Mouse (Mus musculus) stomach, embryonic 16.5 days (tissue): Measurements from ENCODE around the gene Tmem221. TPM values are rescaled to one million over a fixed set of nuclear protein-coding genes. Genes with fewer than 3 reads are reported as not detected.
A peak's percentile ranks its signal among the peaks of the same experiment; 100 is the strongest.

ENCODE experiments used
- ATAC-seq: fragments of 200-750 bp; cut with Nextera tagmentation; 2 replicates; pipeline ENCODE4 v1.8.0; 2017; ENCODE audit warnings: moderate number of reproducible peaks, moderate TSS enrichment; ENCODE audit not compliant: insufficient read depth, low FRiP score
- H3K27ac ChIP-seq: fragments of 300-500 bp; sonication (generic); 2 replicates; pipeline ENCODE4 v1.5.1; 2014; ENCODE audit warnings: low read length
- H3K27me3 ChIP-seq: fragments of 300-500 bp; sonication (generic); 2 replicates; pipeline ENCODE4 v1.6.1; 2014; ENCODE audit warnings: low read length, control low read depth, mixed read lengths; ENCODE audit not compliant: control insufficient read depth, insufficient read depth
- H3K36me3 ChIP-seq: fragments of 300-500 bp; sonication (generic); 2 replicates; pipeline ENCODE4 v1.6.1; 2014; ENCODE audit warnings: low read length; ENCODE audit not compliant: control insufficient read depth, insufficient read depth
- H3K4me1 ChIP-seq: fragments of 300-500 bp; sonication (generic); 2 replicates; pipeline ENCODE4 v1.6.1; 2014; ENCODE audit warnings: low read length, control low read depth, mixed read lengths; ENCODE audit not compliant: control insufficient read depth, insufficient read depth
- H3K4me2 ChIP-seq: fragments of 300-500 bp; sonication (generic); 2 replicates; pipeline ENCODE4 v1.6.1; 2014; ENCODE audit warnings: low read depth, low read length, mixed read lengths
- H3K4me3 ChIP-seq: fragments of 300-500 bp; sonication (generic); replicated peaks from 2 replicates; pipeline ENCODE4 v1.5.1; 2014; ENCODE audit warnings: mild to moderate bottlenecking, low read length
- H3K9ac ChIP-seq: fragments of 300-500 bp; sonication (generic); 2 replicates; pipeline ENCODE4 v1.6.1; 2014; ENCODE audit warnings: low read length
- H3K9me3 ChIP-seq: fragments of 300-500 bp; sonication (generic); replicated peaks from 2 replicates; pipeline ENCODE4 v1.6.1; 2016; ENCODE audit warnings: low read length, control low read depth; ENCODE audit not compliant: control insufficient read depth
- WGBS: fragments of 180-500 bp; shearing (Covaris S2); extraction: QIAGEN DNeasy Blood & Tissue Kit; methylation state at CpG from one replicate; pipeline ENCODE4 v1.1.7; 2014; 5-methylcytosine and 5-hydroxymethylcytosine counted together
- polyA plus RNA-seq: library from polyadenylated mRNA; unstranded; fragments of >200 nt; fragmentation: Nextera tagmentation; extraction: Ambion mirVana; gene quantifications from 2 replicates; pipeline ENCODE4 v1.2.1, GENCODE M21; 2015

Gene Tmem221
- polyA plus RNA-seq, 1 experiment from 2014 or later, result 2.9 TPM

DNA sequence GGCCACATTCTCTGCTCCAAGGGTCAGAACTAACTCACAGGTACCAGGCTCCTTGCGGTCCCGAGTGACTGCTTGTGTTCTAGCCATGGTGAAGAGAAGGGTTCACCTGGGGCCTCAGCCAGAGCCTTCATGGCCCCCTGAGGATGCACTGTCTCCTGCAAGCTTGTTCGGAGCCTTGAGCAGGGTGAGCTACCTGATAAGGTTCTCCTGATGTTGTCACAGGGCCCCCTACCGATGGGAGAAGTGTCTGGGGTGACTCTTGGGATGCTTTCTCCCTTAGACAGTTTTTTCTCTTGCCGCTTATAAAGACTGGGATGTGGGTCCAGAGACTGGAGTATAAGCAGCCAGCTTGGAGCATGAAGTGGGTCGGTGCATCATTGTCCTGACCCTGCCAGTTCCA, 37.7 kb upstream of the Tmem221 start:
- WGBS, result 58% methylated on average over 6 of the region's 6 CpGs
- Histone ChIP-seq H3K36me3 (no peaks in the 10 kb centered on the region; the same call in 1 of the 2 replicates), H3K4me3 (no peak overlapping the region), H3K9me3 (no peaks in the 10 kb centered on the region), H3K4me1 (peaks cover 16% of the 10 kb centered on the region), H3K9ac (peak overlapping the region; percentile 46; the same call in 1 of the 2 replicates), H3K27me3 (peaks cover 6% of the 10 kb centered on the region; the same call in 1 of the 2 replicates), H3K4me2 (no peak overlapping the region), H3K27ac (no peak overlapping the region)
- no peak for ATAC-seq

GRCm38 (mm10) chr8:71595862-71596261, 37.2 kb upstream of the Tmem221 start:
- Histone ChIP-seq H3K27ac (no peak overlapping the region), H3K9me3 (no peaks in the 10 kb centered on the region), H3K27me3 (peaks cover 5% of the 10 kb centered on the region; the same call in 1 of the 2 replicates), H3K4me2 (peak overlapping the region; percentile 19; the same call in 1 of the 2 replicates), H3K9ac (peak overlapping the region; percentile 46), H3K4me1 (peaks cover 21% of the 10 kb centered on the region), H3K36me3 (no peaks in the 10 kb centered on the region; the same call in 1 of the 2 replicates), H3K4me3 (no peak overlapping the region)
- 5% methylated on average over 27 of the region's 27 CpGs for WGBS
- peak; percentile 17; the same call in 1 of the 2 replicates for ATAC-seq

DNA sequence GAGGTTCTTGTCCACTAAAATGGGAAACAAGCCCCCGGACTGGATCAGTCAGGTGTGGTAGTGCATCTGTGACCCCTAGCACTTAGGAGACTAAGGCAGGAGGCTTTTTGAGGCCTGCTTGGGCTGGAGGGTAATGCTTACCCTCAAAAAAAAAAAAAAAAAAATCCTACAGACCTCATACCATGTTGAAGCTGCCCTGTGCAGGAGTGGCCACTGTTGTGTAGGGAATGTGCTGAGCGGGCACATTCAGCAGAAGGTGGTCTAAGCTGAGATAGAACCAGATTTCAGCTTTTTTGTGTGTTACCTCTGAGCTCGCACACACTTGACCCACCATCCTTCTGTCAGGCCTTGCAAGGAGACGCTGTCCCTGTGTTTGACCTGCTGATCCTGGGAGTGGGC, 35.7 kb upstream of the Tmem221 start:
- Histone ChIP-seq H3K4me3 (no peak overlapping the region), H3K9ac (no peak overlapping the region), H3K9me3 (no peaks in the 10 kb centered on the region), H3K27me3 (no peaks in the 10 kb centered on the region), H3K36me3 (no peaks in the 10 kb centered on the region; the same call in 1 of the 2 replicates), H3K4me2 (no peak overlapping the region), H3K27ac (no peak overlapping the region), H3K4me1 (peaks cover 24% of the 10 kb centered on the region)
- 91% methylated on average over 4 of the region's 4 CpGs for WGBS
- ATAC-seq, result no peak

DNA sequence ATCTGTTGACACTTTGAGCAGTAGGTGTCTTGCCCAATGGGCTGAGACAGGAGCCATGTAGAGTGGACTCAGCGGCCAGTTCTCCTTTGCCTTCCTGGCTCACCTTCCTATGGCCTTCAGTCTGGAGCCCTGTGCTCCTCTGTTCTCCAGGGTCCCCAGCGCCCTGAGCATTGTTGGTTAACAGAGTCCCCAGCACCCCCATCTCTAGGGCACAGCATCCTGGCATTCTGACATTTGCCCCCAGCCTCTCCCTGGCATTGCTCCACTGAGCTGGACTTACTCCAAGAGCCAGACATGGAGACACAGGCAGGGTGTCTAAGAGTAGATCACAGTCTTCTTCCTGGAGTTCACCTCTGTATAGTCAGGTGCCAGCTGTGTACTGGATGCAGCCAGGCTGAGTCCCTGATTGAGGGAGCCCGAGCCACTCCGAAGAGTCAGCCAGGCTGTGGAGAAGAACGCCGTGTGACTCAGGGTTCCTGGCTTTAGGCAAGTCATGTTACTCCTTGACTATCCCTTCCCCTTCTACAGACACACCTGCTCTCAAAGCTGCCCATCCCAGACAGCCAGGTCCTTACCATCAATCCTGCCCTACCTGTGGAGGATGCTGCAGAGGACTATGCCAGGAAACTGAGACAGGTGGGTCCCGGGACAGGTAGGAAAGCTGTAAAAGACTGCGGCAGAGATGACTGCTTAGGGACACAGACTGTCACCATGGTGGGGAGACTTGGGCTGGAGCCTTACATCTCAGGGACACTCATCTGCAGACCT, 35.1 kb upstream of the Tmem221 start:
- Histone ChIP-seq H3K9ac (no peak overlapping the region), H3K4me2 (no peak overlapping the region), H3K27me3 (no peaks in the 10 kb centered on the region), H3K36me3 (no peaks in the 10 kb centered on the region; the same call in 1 of the 2 replicates), H3K27ac (no peak overlapping the region), H3K9me3 (no peaks in the 10 kb centered on the region), H3K4me1 (peaks cover 24% of the 10 kb centered on the region), H3K4me3 (no peak overlapping the region)
- no peak for ATAC-seq
- WGBS, result 92% methylated on average over 8 of the region's 8 CpGs

GRCm38 (mm10) chr8:71592374-71593170, 33.9 kb upstream of the Tmem221 start:
- WGBS, result 4% methylated on average over 60 of the region's 60 CpGs
- H3K27me3 ChIP-seq, result no peaks in the 10 kb centered on the region
- peak overlapping the region; percentile 68 for H3K4me2 ChIP-seq
- H3K4me1 ChIP-seq, result peaks cover 24% of the 10 kb centered on the region
- H3K27ac ChIP-seq, result peak overlapping the region; percentile 99
- no peaks in the 10 kb centered on the region for H3K9me3 ChIP-seq
- H3K36me3 ChIP-seq, result no peaks in the 10 kb centered on the region; the same call in 1 of the 2 replicates
- H3K4me3 ChIP-seq, result peak overlapping the region; percentile 94
- H3K9ac ChIP-seq, result peak overlapping the region; percentile 98
- ATAC-seq, result peak; percentile 71

- H3K4me2 ChIP-seq, result peak within 1 kb of the TSS; percentile 68
- WGBS, result under 1% methylated on average over 70 of the region's 71 CpGs
- peak; percentile 88 for ATAC-seq
- peak within 1 kb of the TSS; percentile 98 for H3K9ac ChIP-seq
- no peaks in the 10 kb centered on the region; the same call in 1 of the 2 replicates for H3K36me3 ChIP-seq
- peak within 1 kb of the TSS; percentile 99 for H3K27ac ChIP-seq
- no peaks in the 10 kb centered on the region for H3K9me3 ChIP-seq
- no peaks in the 10 kb centered on the region for H3K27me3 ChIP-seq
- peak within 1 kb of the TSS; percentile 94 for H3K4me3 ChIP-seq
- H3K4me1 ChIP-seq, result peaks cover 24% of the 10 kb centered on the region
Measured at GRCm38 (mm10) chr8:71591471-71592373, 33.1 kb upstream of the Tmem221 start, which contains the start of gene Pgls. Gene Pgls, plus strand, starts transcription at chr8:71592176.

- Histone ChIP-seq H3K27me3 (no peaks in the 10 kb centered on the region), H3K4me1 (peaks cover 24% of the 10 kb centered on the region), H3K9ac (peak overlapping the region; percentile 98), H3K36me3 (no peaks in the 10 kb centered on the region; the same call in 1 of the 2 replicates), H3K9me3 (no peaks in the 10 kb centered on the region), H3K4me2 (peak overlapping the region; percentile 68), H3K27ac (peak overlapping the region; percentile 99), H3K4me3 (peak overlapping the region; percentile 94)
- WGBS, result 17% methylated on average over 5 of the region's 5 CpGs
- ATAC-seq, result no peak
Measured at GRCm38 (mm10) chr8:71591017-71591416, 32.3 kb upstream of the Tmem221 start.

GRCm38 (mm10) chr8:71588762-71589161, 30.1 kb upstream of the Tmem221 start:
- no peak for ATAC-seq
- Histone ChIP-seq H3K27me3 (no peaks in the 10 kb centered on the region), H3K36me3 (peaks cover 5% of the 10 kb centered on the region), H3K4me1 (peaks cover 19% of the 10 kb centered on the region), H3K27ac (no peak overlapping the region), H3K9me3 (no peaks in the 10 kb centered on the region), H3K4me2 (no peak overlapping the region), H3K9ac (no peak overlapping the region), H3K4me3 (no peak overlapping the region)
- WGBS, result 75% methylated on average over 3 of the region's 3 CpGs
